Mouse (Mus musculus): ENCODE measurements around the gene Ncstn.

Ncstn gene

DNA sequence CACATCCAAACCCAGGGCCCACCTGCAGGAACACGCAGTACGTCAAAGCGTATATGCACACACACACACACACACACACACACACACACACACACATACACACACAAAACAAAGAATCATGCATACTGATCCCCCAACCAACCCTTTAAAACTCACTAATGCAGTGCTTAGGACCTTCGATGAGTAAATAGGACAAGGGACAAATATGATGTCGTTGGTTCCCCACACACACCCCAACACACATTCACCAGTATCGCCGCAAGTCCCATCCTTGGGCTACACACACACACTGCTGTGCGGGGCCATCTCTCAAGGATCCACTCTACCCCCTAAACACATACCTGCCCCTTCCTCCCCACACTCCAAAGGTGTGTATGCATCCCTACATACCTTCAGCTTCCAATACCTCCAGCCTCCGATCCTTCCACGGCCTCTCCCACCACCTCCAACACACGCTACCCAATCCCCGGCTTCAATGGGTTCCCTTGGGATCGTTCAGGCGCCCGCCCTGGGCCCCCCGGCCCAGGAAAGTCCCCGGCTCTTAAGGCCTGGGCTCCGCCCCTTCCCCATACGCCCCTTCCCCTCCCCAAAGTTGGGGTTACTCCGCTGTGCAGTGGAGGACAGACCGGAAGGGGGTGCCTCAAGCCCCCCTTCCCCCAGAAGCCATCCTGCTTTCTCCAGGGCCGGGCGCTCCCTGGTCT lies 56.2 kb downstream of the Ncstn start:
- peak; percentile 92 for DNase-seq

DNA sequence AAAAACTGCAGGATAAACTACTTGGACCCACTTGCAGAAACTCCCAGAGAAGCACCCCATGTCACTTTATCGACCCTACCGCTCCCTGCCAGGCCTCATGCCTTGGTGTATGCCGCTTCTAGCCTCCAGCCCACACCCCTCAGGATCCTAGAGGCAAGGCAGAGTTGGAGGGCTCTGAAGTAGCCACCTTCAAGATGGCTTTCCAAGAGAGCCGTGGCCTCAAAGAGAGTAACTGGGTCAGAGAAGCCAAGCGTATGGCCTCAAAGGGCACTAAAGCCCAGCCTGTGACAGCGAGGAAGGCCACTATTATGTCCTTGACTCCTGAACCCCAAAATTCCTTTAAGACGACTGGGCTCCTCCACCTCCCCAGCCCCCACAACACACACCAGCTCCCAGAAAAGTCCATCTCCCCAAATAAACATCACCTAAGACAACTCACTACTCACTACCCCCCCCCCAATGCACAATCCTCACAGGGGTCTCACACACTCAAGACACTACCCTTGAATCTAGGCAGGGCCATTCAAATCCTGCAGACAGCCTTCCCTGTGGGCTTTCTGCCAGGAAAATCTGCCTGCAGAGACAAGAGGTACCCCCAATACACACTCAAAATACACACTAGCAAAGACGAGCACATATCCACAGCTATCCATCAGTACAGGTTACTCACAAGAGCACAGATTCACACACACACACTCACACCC lies 57.2 kb downstream of the Ncstn start:
- peak; percentile 87 for DNase-seq

DNA sequence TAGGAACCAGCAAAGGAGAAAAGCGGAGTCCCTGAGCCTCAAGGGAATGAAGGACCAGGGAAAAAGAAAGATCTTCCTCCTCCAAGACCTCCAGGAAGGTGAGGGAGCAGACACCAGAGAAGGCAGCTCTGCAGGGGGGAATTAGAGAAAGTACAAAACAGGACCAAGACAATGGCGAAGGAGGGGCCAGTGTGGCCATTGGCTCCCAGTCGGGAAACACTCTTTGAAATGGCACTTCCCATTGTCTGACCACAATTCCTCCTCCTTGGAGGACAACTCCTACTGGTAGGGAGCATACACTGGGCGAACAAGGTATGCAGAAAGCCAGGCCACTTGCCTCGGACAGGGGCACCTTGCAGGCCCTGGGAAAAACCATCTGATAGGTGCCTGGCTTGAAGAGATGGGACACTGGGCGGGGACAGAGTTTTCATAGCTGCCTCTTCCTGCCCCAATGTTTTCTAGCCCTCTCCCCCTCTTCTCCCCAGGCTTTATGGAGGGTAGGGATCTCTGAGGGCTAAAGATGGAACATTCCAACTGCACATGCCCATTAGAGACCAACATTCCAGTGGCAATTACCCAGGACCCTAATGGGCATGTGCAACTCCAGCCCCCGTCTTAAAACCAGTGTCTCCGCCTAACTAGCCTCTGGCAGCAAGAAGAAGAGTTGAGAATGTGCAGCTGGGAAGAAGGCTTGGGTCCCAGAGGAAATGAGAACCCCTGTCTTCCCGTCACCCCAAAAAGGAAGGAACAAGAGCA lies 58.3 kb downstream of the Ncstn start:
- peak; percentile 83 for DNase-seq

DNA sequence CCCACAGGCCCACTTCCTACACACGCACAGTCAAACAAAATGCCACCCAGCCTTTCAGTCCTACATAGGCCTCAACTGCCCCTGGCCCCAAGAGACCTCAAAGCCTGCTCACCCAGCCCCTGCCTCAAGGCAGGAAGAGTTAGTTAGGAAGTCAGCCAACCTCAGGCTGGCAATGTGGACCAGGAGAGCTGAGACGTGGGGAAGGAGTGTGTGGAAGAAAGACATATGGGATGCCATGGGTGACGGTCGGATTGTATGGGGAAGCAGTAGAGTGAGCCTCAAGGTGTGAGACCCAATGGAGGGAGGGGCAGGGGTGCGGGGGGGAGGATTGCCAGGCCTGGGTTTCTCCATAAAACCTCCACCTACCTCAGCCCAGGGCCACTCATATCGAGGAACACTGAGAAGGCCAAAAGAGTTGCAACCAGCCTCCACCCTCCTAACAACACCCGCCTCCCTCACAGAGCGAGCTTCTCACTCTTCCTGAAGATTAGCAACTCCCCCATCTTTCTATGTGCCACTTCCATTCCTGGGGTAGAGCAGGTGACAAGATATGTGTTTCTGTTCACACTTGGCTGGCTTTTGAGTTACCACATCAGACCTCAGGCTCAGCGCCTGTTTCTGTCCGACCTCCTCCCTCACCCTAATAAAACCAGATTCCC lies 62.6 kb downstream of the Ncstn start:
- DNase-seq, result peak; percentile 84

DNA sequence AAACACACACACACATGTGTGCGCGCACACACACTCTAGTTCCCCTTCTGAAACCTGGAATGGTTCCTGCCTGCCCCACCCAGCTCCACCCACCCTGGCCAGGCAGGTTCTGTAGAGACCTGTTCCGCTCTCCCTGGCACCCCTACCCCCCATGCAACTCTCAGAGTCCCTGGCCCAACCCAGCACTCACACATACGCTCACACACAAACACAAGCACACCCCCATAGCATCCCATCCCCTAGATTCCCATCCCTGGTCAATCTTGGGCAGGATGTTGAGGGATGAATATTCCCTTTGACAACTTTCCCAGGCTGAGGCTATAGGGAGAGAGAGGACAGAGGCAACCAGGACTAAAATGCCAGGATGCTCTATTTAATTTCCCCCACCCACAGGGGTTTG lies 63.3 kb downstream of the Ncstn start:
- DNase-seq, result peak; percentile 83

DNA sequence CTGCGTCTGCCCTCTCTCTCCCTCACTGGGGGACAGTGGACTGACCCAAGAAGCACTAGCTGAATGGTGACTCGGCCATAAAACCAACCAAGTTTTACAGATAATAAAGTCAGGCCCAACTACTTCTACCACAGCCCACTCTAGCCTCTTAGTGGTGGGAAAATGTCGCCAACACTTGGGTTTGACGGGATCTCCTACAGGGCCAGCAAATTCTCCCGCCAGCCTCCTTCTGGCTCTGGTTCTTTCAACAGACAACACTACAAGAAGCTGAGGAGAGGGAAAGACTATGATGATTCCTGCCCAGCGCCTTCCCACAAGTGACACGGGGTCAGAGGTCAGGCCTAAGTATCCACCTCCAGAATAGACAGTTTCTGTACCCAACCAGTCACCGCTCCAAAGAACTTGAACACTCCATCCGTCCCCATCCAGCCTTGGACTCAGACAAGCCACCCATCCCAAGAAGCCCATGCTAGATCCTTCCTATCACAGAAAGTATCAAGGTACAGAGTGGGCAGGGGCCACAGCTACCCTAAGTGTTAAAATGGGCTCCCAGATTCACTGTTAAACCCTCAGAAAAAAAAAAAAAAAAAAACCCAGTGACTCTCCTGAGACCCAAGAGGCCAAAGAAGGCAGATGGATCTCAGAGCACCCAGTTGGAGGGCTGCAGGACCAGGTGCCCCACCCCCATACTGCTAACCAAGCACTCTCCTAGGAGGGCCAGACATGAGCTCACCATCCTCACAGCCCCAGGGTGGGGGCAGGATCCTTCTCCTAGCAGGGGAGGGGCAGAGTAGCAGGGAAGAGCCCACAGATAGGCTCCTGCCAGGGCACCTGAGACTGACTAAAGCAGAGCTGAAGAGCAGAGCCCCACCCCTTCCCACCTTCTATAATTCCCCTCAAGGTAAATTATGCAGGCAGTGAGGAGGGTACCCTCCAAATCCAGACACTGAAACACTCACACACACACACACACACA lies 64.0 kb downstream of the Ncstn start:
- peak; percentile 71 for DNase-seq

DNA sequence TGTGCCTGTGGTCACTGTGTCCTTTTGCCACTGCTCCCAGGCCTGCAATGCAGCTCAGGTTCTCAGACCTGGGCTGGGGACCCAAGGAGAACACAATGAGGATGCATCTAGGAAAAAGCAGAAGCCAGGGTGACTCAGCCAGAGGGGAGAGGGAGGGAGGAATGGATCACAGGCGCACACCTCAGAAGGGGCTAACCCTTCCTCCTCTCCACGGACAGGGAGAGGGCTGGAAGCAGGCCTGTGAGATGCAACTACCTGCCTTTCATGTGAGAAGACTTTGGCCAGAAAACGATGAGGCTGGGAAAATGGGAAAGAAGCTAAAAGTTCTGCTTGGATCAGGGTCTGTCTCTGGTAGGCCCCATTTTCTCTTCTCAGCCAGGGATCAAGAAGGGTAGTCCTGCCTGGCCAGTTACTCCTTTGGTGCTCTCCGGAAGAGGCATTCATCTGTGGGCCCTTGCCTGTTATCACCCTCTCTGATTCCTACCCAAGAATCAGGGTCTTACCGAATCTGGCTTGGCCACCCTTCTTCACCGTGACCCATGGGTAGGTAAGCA lies 65.0 kb downstream of the Ncstn start:
- DNase-seq, result no peak

DNA sequence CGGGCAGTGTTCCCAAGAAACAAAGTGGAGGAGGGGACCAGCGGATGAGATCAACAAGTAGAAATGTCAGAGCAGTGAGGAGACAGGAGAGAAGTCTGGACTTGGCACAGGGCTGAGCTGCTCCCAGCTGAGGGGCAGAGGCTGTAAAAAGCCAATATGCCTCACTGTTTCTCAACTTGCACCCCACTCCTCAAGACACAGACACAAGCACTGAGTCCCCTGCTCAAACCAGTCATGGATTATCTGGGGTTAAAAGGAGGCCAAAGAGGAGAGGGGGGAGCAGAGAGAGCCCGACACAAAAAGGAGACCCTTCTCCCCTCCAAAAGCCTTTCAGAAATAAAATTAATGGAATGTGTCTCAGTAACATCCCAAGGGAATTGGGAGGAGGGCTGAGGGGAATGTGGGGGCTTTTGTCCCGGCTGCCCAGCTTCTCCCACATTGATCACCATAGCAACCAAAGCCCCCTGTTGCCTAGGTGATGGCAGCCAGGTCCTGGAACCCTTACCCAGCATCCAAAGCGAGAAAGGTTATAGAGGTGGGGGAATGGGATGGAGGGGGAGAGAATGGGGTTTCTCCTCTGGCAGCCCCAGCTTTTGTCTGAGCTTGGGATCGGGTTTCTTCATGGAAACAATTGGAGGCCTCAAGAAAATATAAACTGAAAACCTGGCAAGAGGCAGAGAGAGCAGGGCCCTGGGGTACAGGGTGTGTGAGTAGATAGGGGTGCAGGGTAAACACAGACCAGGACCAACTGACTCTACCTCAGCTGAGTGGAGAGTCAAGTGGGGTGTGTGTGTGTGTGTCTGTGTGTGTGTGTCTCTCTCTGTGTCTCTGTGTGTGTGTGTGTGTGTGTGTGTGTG lies 65.7 kb downstream of the Ncstn start:
- peak; percentile 60 for DNase-seq

DNA sequence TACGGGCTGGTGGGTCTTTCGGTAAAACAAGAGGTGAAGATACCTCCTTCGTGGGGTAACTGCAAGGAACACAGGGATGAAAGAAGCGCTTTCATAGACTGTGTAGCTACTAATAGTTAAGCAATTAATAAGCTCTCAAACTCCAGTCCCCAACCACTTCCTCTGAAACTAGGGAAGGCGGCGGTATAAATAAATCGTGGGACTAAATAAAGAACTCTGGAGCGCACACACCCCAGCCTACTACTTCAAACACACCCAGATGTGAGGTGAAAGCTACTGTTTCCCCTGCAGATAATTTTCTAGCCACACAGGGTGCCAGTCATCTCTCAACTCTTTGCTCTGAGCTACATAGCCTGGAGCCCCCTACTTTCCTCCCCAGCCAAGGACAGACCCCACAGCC lies 66.6 kb downstream of the Ncstn start:
- peak; percentile 83 for DNase-seq
